Mouse (Mus musculus) cerebellum, postnatal 10 days (tissue): ENCODE measurements around the gene Psen1.

Source experiments
- DNase-seq, 2 experiments: peaks; one replicate each; pipeline ENCODE4 v3.0.0; 2021; ENCODE audit warnings: mixed read lengths in 2 of 2

Psen1 gene

GRCm38 (mm10) chr12:83780181-83780580 is 92.2 kb downstream of the Psen1 start:
- no peak for DNase-seq

- DNase-seq: peak; percentile 81 to 88
These were observed 93.3 kb downstream of the Psen1 start for GRCm38 (mm10) chr12:83781204-83781603.

GRCm38 (mm10) chr12:83781640-83782278 is 93.8 kb downstream of the Psen1 start:
- DNase-seq: peak; percentile 88 to 95

- peak; percentile 64 to 80 for DNase-seq
These were observed 94.7 kb downstream of the Psen1 start for GRCm38 (mm10) chr12:83782669-83783068.
